Mouse (Mus musculus): Measurements from ENCODE around the gene Gpr1.

DNA sequence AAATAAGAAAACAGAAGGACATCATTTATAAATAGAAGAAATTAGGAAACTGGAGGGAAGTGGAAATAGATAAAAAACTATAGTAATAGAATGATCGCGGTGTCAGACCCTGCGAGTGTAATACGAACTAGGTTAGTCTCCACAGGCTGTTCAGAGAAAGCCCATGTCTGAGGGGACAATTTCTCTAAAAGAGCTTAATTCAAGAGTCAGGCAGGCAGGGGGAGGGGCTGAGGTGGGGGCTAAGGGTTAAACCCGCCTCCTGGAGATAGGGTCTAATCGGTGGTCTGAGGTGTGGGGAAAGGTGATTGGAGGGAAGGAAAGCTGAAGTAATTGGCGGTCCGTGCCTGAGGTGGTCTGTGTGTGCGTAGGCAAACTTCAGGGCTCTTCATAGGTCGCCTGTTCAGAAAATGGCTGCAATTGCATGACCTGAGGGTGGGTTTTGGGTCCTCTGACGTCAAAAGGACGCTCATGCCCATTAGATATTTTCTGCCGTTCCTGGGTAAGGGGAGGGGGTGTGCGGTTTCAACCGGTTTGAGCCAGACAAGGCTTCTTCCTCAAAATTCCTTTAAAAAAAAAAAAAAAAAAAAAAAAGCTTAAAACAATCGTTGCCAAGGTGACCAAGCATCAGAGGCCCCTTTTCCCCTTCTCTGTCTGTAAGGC is 32.6 kb upstream of the Gpr1 start:
- TF ChIP-seq CTCF (IDR thresholded peaks at IDR 0.05; ENCODE audit: insufficient read depth, low read length): no peak
- TF ChIP-seq POLR2A (IDR thresholded peaks at IDR 0.05; ENCODE audit: borderline replicate concordance, extremely low read depth, low read depth, low read length): no peak

Measured in lung, adult 2 months (tissue).